Mouse (Mus musculus) embryonic facial prominence, embryonic 14.5 days (tissue): ENCODE measurements at regions not wholly inside any gene's neighbourhood (a gene's known extent, or its start where the extent isn't known, plus 50 kb on each side); places are given as distances from the start of the nearest gene placed in this dataset.

ENCODE experiments used
- ATAC-seq: fragments of 200-750 bp; cut with Nextera tagmentation; 2 replicates; pipeline ENCODE4 v1.8.0; 2017; ENCODE audit warnings: low read depth, moderate number of reproducible peaks, moderate TSS enrichment
- DNase-seq: peaks from one replicate; pipeline ENCODE4 v3.0.0-alpha.2; 2015; ENCODE audit warnings: low spot score
- H3K27ac ChIP-seq: fragments of 300-500 bp; sonication (generic); replicated peaks from 2 replicates; pipeline ENCODE4 v1.5.1; 2014; ENCODE audit warnings: low read depth, mild to moderate bottlenecking, low read length, moderate library complexity
- H3K27me3 ChIP-seq: fragments of 300-500 bp; sonication (generic); replicated peaks from 2 replicates; pipeline ENCODE4 v1.6.1; 2014; ENCODE audit warnings: low read length; ENCODE audit not compliant: control insufficient read depth, insufficient read depth
- H3K36me3 ChIP-seq: fragments of 300-500 bp; sonication (generic); 2 replicates; pipeline ENCODE4 v1.6.1; 2014; ENCODE audit warnings: low read length, mixed read lengths; ENCODE audit not compliant: control insufficient read depth, insufficient read depth
- H3K4me1 ChIP-seq: fragments of 300-500 bp; sonication (generic); 2 replicates; pipeline ENCODE4 v1.6.1; 2014; ENCODE audit warnings: antibody characterized with exemption, low read length; ENCODE audit not compliant: control insufficient read depth, insufficient read depth
- H3K4me2 ChIP-seq: fragments of 300-500 bp; sonication (generic); 2 replicates; pipeline ENCODE4 v1.6.1; 2014; ENCODE audit warnings: low read depth, mild to moderate bottlenecking, low read length, moderate library complexity, mixed read lengths
- H3K4me3 ChIP-seq: fragments of 300-500 bp; sonication (generic); 2 replicates; pipeline ENCODE4 v1.5.1; 2014; ENCODE audit warnings: low read depth, mild to moderate bottlenecking, low read length
- H3K9ac ChIP-seq: fragments of 300-500 bp; sonication (generic); 2 replicates; pipeline ENCODE4 v1.6.1; 2014; ENCODE audit warnings: low read depth, mild to moderate bottlenecking, low read length, moderate library complexity, mixed read lengths
- H3K9me3 ChIP-seq: fragments of 300-500 bp; sonication (generic); 2 replicates; pipeline ENCODE4 v1.6.1; 2016; ENCODE audit warnings: low read length; ENCODE audit not compliant: control insufficient read depth
- WGBS: fragments of 180-500 bp; shearing (Covaris S2); extraction: QIAGEN DNeasy Blood & Tissue Kit; methylation state at CpG from one replicate; pipeline ENCODE4 v1.1.7; 2014; 5-methylcytosine and 5-hydroxymethylcytosine counted together

- H3K27ac ChIP-seq: no peak overlapping the region
- no peaks in the 10 kb centered on the region for H3K4me1 ChIP-seq
- no peak overlapping the region for H3K9ac ChIP-seq
- no peaks in the 10 kb centered on the region for H3K36me3 ChIP-seq
- 86% methylated on average over 1 of the region's 1 CpGs for whole genome bisulfite sequencing
- H3K9me3 ChIP-seq: no peaks in the 10 kb centered on the region
- ATAC-seq (no peak), DNase-seq (no peak)
- no peak overlapping the region for H3K4me3 ChIP-seq
- no peaks in the 10 kb centered on the region for H3K27me3 ChIP-seq
- no peak overlapping the region for H3K4me2 ChIP-seq
Measured at GRCm38 (mm10) chr7:40392699-40393098, 505.4 kb upstream of the Vstm2b start.

GRCm38 (mm10) chr7:40398266-40398665, 499.9 kb upstream of the Vstm2b start:
- 46% methylated on average over 5 of the region's 5 CpGs for WGBS
- ATAC-seq (no peak), DNase-seq (no peak)
- H3K9me3 ChIP-seq: no peaks in the 10 kb centered on the region
- H3K36me3 ChIP-seq: no peaks in the 10 kb centered on the region
- no peaks in the 10 kb centered on the region for H3K27me3 ChIP-seq
- no peak overlapping the region for H3K9ac ChIP-seq
- no peaks in the 10 kb centered on the region for H3K4me1 ChIP-seq
- H3K4me2 ChIP-seq: no peak overlapping the region
- no peak overlapping the region for H3K27ac ChIP-seq
- no peak overlapping the region for H3K4me3 ChIP-seq

- Histone ChIP-seq H3K36me3 (no peaks in the 10 kb centered on the region), H3K9me3 (no peaks in the 10 kb centered on the region), H3K4me3 (no peak overlapping the region), H3K9ac (no peak overlapping the region), H3K27ac (no peak overlapping the region), H3K27me3 (no peaks in the 10 kb centered on the region), H3K4me2 (no peak overlapping the region), H3K4me1 (no peaks in the 10 kb centered on the region)
- 0 out of 2 replicates have a peak, but pooled peaks have one; percentile 41 for ATAC-seq
- 67% methylated on average over 2 of the region's 2 CpGs for WGBS
- peak; percentile 9 for DNase-seq
Measured at GRCm38 (mm10) chr7:40419332-40419731, 478.8 kb upstream of the Vstm2b start.

GRCm38 (mm10) chr7:40422125-40422524, 476.0 kb upstream of the Vstm2b start:
- WGBS: 81% methylated on average over 4 of the region's 4 CpGs
- Histone ChIP-seq H3K4me3 (no peak overlapping the region), H3K27ac (no peak overlapping the region), H3K36me3 (no peaks in the 10 kb centered on the region), H3K4me1 (no peaks in the 10 kb centered on the region), H3K9me3 (no peaks in the 10 kb centered on the region), H3K9ac (no peak overlapping the region), H3K4me2 (no peak overlapping the region), H3K27me3 (no peaks in the 10 kb centered on the region)
- ATAC-seq (0 out of 2 replicates have a peak, but pooled peaks have one; percentile 33), DNase-seq (peak; percentile 42)

- no peak overlapping the region for H3K27ac ChIP-seq
- no peak for DNase-seq
- H3K4me3 ChIP-seq: no peak overlapping the region
- H3K9ac ChIP-seq: no peak overlapping the region
- peaks cover 3% of the 10 kb centered on the region; the same call in 1 of the 2 replicates for H3K9me3 ChIP-seq
- no peaks in the 10 kb centered on the region for H3K36me3 ChIP-seq
- WGBS: 71% methylated on average over 2 of the region's 2 CpGs
- H3K4me2 ChIP-seq: no peak overlapping the region
- H3K27me3 ChIP-seq: no peaks in the 10 kb centered on the region
- no peaks in the 10 kb centered on the region for H3K4me1 ChIP-seq
- no peak for ATAC-seq
Measured at GRCm38 (mm10) chr7:40429416-40429815, 468.7 kb upstream of the Vstm2b start.

- DNase-seq (no peak), ATAC-seq (no peak)
- no peak overlapping the region for H3K4me3 ChIP-seq
- no peak overlapping the region for H3K9ac ChIP-seq
- no peak overlapping the region for H3K27ac ChIP-seq
- H3K4me1 ChIP-seq: no peaks in the 10 kb centered on the region
- no peak overlapping the region for H3K4me2 ChIP-seq
- H3K36me3 ChIP-seq: no peaks in the 10 kb centered on the region
- WGBS: 60% methylated on average over 2 of the region's 2 CpGs
- H3K27me3 ChIP-seq: no peaks in the 10 kb centered on the region
- peaks cover 3% of the 10 kb centered on the region; the same call in 1 of the 2 replicates for H3K9me3 ChIP-seq
Measured at GRCm38 (mm10) chr7:40433906-40434305, 464.2 kb upstream of the Vstm2b start.

GRCm38 (mm10) chr7:40441128-40441527, 457.0 kb upstream of the Vstm2b start:
- H3K4me1 ChIP-seq: no peaks in the 10 kb centered on the region
- H3K4me2 ChIP-seq: no peak overlapping the region
- H3K9me3 ChIP-seq: no peaks in the 10 kb centered on the region
- no peaks in the 10 kb centered on the region for H3K36me3 ChIP-seq
- DNase-seq (no peak), ATAC-seq (no peak)
- no peak overlapping the region for H3K4me3 ChIP-seq
- no peak overlapping the region for H3K27ac ChIP-seq
- no peak overlapping the region for H3K9ac ChIP-seq
- no peaks in the 10 kb centered on the region for H3K27me3 ChIP-seq
- 31% methylated on average over 1 of the region's 1 CpGs for WGBS

- WGBS: 85% methylated on average over 3 of the region's 3 CpGs
- no peak for ATAC-seq
- no peak for DNase-seq
Measured at GRCm38 (mm10) chr7:40441786-40442185, 456.3 kb upstream of the Vstm2b start.

GRCm38 (mm10) chr7:40466382-40466781, 431.7 kb upstream of the Vstm2b start:
- ATAC-seq: no peak
- WGBS: 80% methylated on average over 5 of the region's 5 CpGs
- Histone ChIP-seq H3K4me3 (no peak overlapping the region), H3K36me3 (no peaks in the 10 kb centered on the region), H3K4me1 (no peaks in the 10 kb centered on the region), H3K27ac (no peak overlapping the region), H3K4me2 (no peak overlapping the region), H3K27me3 (no peaks in the 10 kb centered on the region), H3K9ac (no peak overlapping the region), H3K9me3 (no peaks in the 10 kb centered on the region)
- no peak for DNase-seq

More at GRCm38 (mm10) chr7:40441786-40442185, 456.3 kb upstream of the Vstm2b start:
- H3K4me1 ChIP-seq: no peaks in the 10 kb centered on the region
- H3K9me3 ChIP-seq: no peaks in the 10 kb centered on the region
- no peak overlapping the region for H3K4me2 ChIP-seq
- H3K27me3 ChIP-seq: no peaks in the 10 kb centered on the region
- H3K27ac ChIP-seq: no peak overlapping the region
- H3K9ac ChIP-seq: no peak overlapping the region
- H3K4me3 ChIP-seq: no peak overlapping the region
- no peaks in the 10 kb centered on the region for H3K36me3 ChIP-seq
